Mouse (Mus musculus): ENCODE data around the gene Lztr1. TPM values are rescaled to one million over a fixed set of nuclear protein-coding genes. Genes with fewer than 3 reads are reported as not detected.

The Lztr1 gene
- polyA plus RNA-seq, 1 experiment from 2014 or later: 113 TPM

Other genes starting within 250 kb of the Lztr1 start
- 37.7 and 55.7 TPM in 2 replicates for gene Tmem191c, start 232.6 kb upstream of the Lztr1 start, polyA plus RNA-seq (2014; fragmentation: Nextera tagmentation; extraction: Ambion mirVana)
- gene Serpind1, start 177.3 kb upstream of the Lztr1 start, polyA plus RNA-seq (2014; fragmentation: Nextera tagmentation; extraction: Ambion mirVana): 0.83 and 2.3 TPM in 2 replicates
- 9.5 and 10.6 TPM in 2 replicates for gene Snap29, start 102.7 kb upstream of the Lztr1 start, polyA plus RNA-seq (2014; fragmentation: Nextera tagmentation; extraction: Ambion mirVana)
- 73.0 and 83.1 TPM in 2 replicates for gene Pi4ka, start 102.4 kb upstream of the Lztr1 start, polyA plus RNA-seq (2014; fragmentation: Nextera tagmentation; extraction: Ambion mirVana)
- gene Crkl, start 56.7 kb upstream of the Lztr1 start, polyA plus RNA-seq (2014; fragmentation: Nextera tagmentation; extraction: Ambion mirVana): 70.6 and 73.1 TPM in 2 replicates
- 3.0 and 3.4 TPM in 2 replicates for gene Aifm3, start 19.1 kb upstream of the Lztr1 start, polyA plus RNA-seq (2014; fragmentation: Nextera tagmentation; extraction: Ambion mirVana)
- 58.6 and 62.7 TPM in 2 replicates for gene Thap7, start 22.4 kb downstream of the Lztr1 start, polyA plus RNA-seq (2014; fragmentation: Nextera tagmentation; extraction: Ambion mirVana)
- gene Lrrc74b, start 52.6 kb downstream of the Lztr1 start, polyA plus RNA-seq (2014; fragmentation: Nextera tagmentation; extraction: Ambion mirVana): 0.79 and 1.1 TPM in 2 replicates
- 2.4 and 2.7 TPM in 2 replicates for gene P2rx6, start 53.2 kb downstream of the Lztr1 start, polyA plus RNA-seq (2014; fragmentation: Nextera tagmentation; extraction: Ambion mirVana)
- gene Slc7a4, start 74.5 kb downstream of the Lztr1 start, polyA plus RNA-seq (2014; fragmentation: Nextera tagmentation; extraction: Ambion mirVana): 32.8 and 39.1 TPM in 2 replicates
- gene Smpd4, start 110.7 kb downstream of the Lztr1 start, polyA plus RNA-seq (2014; fragmentation: Nextera tagmentation; extraction: Ambion mirVana): 27.7 and 29.3 TPM in 2 replicates
- 10.6 and 11.3 TPM in 2 replicates for gene Ccdc74a, start 137.8 kb downstream of the Lztr1 start, polyA plus RNA-seq (2014; fragmentation: Nextera tagmentation; extraction: Ambion mirVana)
- gene Med15, start 224.2 kb downstream of the Lztr1 start, polyA plus RNA-seq (2014; fragmentation: Nextera tagmentation; extraction: Ambion mirVana): 46.9 and 51.0 TPM in 2 replicates

Data from neural tube, embryonic 14.5 days (tissue).